ENCODE assay signal across 8 mouse cellular contexts in the genomic region with DNA sequence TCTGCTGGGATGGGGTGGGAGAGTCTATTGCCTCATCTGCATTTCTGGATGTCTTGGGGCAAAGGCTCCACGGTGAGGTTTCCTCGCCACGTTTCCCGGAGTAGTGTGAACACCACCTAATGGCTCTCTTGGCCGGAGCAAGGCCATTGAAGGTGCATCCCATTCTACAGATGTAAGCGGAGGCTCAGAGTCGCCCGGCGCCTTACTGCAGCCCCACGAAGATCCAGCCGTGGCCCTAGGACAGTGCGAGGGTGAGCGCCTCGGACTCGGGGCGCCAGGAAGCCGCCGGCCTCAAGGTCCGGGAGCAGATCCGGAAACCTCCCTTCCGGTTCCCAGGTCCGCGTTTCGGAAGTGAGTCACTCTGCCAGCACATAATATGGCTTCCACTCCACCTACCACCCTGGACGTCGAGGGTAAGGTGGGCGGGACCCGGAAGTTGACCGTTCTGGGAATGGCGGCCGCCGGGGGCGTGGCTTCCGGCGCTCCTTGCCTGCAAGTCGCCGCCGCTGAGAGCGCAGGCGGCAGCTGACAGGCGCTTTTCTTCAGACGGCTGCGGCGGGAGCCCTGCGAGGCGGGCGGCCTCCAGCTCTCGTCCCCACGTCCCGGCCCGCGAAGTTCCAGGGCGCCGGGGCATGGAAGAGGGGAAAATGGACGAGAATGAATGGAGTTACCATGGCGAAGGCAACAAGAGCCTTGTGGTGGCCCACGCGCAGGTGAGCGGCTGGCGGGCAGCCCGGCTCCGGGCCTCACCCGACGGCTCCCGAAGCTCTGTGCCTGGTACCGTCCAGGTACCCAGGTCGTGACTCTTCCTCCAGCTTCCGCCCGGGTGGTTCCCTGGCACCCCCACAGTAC. TPM values are rescaled to one million over a fixed set of nuclear protein-coding genes. Genes with fewer than 3 reads are reported as not detected.
DNase-seq lines count a peak whose midpoint lies in the region; ATAC-seq lines count a peak whose summit lies in the region.

A gene (plus strand): TSS at position 496 of the 852 bp plus-strand sequence.

- intact Hi-C loops in gastrocnemius, postnatal 14 days (cut with DNase I; ENCODE audit: low total_unique reads) = no loop called here
- intact Hi-C loops in left cerebral cortex, postnatal 10 days (cut with DNase I) = loop anchor here (5.0 kb wide), 1 partner anchor 79 kb away; a partner anchor contains a TSS

- peak; percentile 99 for DNase-seq in adrenal gland, adult (ENCODE audit: inconsistent age in 2 of 2, low spot score in 1 of 2)
- peak; percentile 98 for DNase-seq in embryo, embryonic 10.5 days (ENCODE audit: low spot score)
- peak; percentile 98 for DNase-seq in gastrocnemius, postnatal 14 days
- peak; percentile 98 to 99 for DNase-seq in left cerebral cortex, postnatal 10 days (ENCODE audit: extremely low spot score in 1 of 2, low spot score in 2 of 2)
- DNase-seq in right cerebral cortex, postnatal 25 days = peak; percentile 98
- peak; percentile 97 to 98 for DNase-seq in urinary bladder, postnatal 4 days (ENCODE audit: low spot score in 2 of 2)

- peak; percentile 95 for ATAC-seq in inflammation-experienced regulatory T-cells, adult 6 months
- ATAC-seq in megakaryocyte-erythroid progenitor cell, adult 5-6 weeks (replicated peaks; ENCODE audit: low FRiP score, low TSS enrichment, poor library complexity, severe bottlenecking) = peak; percentile 97

RNA-seq across cellular contexts. Expression of the gene that starts here (rescaled TPM):
- total RNA-seq in gastrocnemius, postnatal 14 days (2021) = 1 to 10 TPM; 5.1 to 6.6 TPM
- polyA plus RNA-seq in inflammation-experienced regulatory T-cells, adult 6 months (2017; shearing (Covaris generic)) = 1 to 10 TPM; 3.8 to 5.3 (median 4.3) TPM
- total RNA-seq in left cerebral cortex, postnatal 10 days (2021) = 10 to 100 TPM; 12.7 to 13.8 TPM
- 8.9 and 9.8 TPM in 2 replicates for total RNA-seq in megakaryocyte-erythroid progenitor cell, adult 5-6 weeks (2014; fragmentation: Nextera tagmentation)
- total RNA-seq in megakaryocyte-erythroid progenitor cell, adult 5-6 weeks (2017) = 13.0 and 13.2 TPM in 2 replicates

Comparison
In these comparisons a context has a peak if more than half of its experiments do, and no peak if none do; other contexts are left out.
1. Peak in every context shown above with its lines: DNase-seq and ATAC-seq.